Mouse (Mus musculus): ENCODE results near the gene Rpl41. TPM values are rescaled to one million over a fixed set of nuclear protein-coding genes. Genes with fewer than 3 reads are reported as not detected.
"Not testable (repeated sequence)": the region's sequence is repeated elsewhere in the genome, so short reads cannot be mapped to it uniquely, and the experiment has no call there.

The Rpl41 gene
- polyA plus RNA-seq, 1 experiment from 2014 or later, result 5,059 TPM

- Histone ChIP-seq H3K9me3 (ENCODE audit: control insufficient read depth, low read depth, low read length) (no peaks in the 10 kb centered on the region), H3K27ac (ENCODE audit: low read length) (no peak overlapping the region), H3K4me2 (replicated peaks; ENCODE audit: low read depth, low read length) (no peak overlapping the region), H3K27me3 (ENCODE audit: control insufficient read depth, insufficient read depth, low read length) (no peaks in the 10 kb centered on the region), H3K4me1 (ENCODE audit: control insufficient read depth, insufficient read depth, low read length) (no peaks in the 10 kb centered on the region), H3K4me3 (ENCODE audit: low read depth, low read length) (no peak overlapping the region), H3K36me3 (ENCODE audit: control insufficient read depth, insufficient read depth, low read length) (peaks cover 14% of the 10 kb centered on the region; the same call in 1 of the 2 replicates), H3K9ac (replicated peaks; ENCODE audit: low read depth, low read length) (no peak overlapping the region)
- no peak for ATAC-seq (ENCODE audit: insufficient number of reproducible peaks, insufficient read depth, low FRiP score, low read depth)
- 80% methylated on average over 4 of the region's 4 CpGs for whole genome bisulfite sequencing
Observed at GRCm38 (mm10) chr10:128515044-128515443, 34.1 kb downstream of the Rpl41 start.

GRCm38 (mm10) chr10:128511761-128512160, 37.3 kb downstream of the Rpl41 start:
- Histone ChIP-seq H3K4me1 (ENCODE audit: control insufficient read depth, insufficient read depth, low read length) (0 out of 2 replicates have a peak, but pooled peaks cover 2% of the 10 kb centered on the region), H3K4me3 (ENCODE audit: low read depth, low read length) (no peak overlapping the region), H3K9me3 (ENCODE audit: control insufficient read depth, low read depth, low read length) (no peaks in the 10 kb centered on the region), H3K27me3 (ENCODE audit: control insufficient read depth, insufficient read depth, low read length) (no peaks in the 10 kb centered on the region), H3K4me2 (replicated peaks; ENCODE audit: low read depth, low read length) (no peak overlapping the region), H3K27ac (ENCODE audit: low read length) (no peak overlapping the region), H3K36me3 (ENCODE audit: control insufficient read depth, insufficient read depth, low read length) (peaks cover 14% of the 10 kb centered on the region; the same call in 1 of the 2 replicates), H3K9ac (replicated peaks; ENCODE audit: low read depth, low read length) (no peak overlapping the region)
- no peak for ATAC-seq (ENCODE audit: insufficient number of reproducible peaks, insufficient read depth, low FRiP score, low read depth)
- WGBS, result 90% methylated on average over 12 of the region's 12 CpGs

DNA sequence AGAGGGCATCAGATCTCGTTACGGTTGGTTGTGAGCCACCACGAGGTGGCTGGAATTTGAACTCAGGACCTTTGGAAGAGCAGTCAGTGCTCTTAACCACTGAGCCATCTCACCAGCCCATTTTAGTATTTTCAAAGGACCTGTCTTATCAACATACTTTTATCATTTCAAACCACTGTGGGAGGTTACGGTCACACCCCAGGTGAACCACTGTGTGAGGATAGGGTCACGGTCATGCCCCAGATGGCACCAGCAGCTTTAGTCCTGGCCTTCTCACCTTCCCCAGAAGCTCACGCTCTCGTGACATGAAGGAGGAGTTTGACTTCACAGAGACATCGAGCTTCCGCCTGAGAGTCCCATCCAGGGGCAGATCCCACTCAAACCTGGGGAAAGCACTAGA, 37.9 kb downstream of the Rpl41 start:
- Histone ChIP-seq H3K4me3 (ENCODE audit: low read depth, low read length) (no peak overlapping the region), H3K9me3 (ENCODE audit: control insufficient read depth, low read depth, low read length) (no peaks in the 10 kb centered on the region), H3K9ac (replicated peaks; ENCODE audit: low read depth, low read length) (no peak overlapping the region), H3K4me2 (replicated peaks; ENCODE audit: low read depth, low read length) (no peak overlapping the region), H3K27ac (ENCODE audit: low read length) (no peak overlapping the region), H3K36me3 (ENCODE audit: control insufficient read depth, insufficient read depth, low read length) (peaks cover 13% of the 10 kb centered on the region; the same call in 1 of the 2 replicates), H3K4me1 (ENCODE audit: control insufficient read depth, insufficient read depth, low read length) (0 out of 2 replicates have a peak, but pooled peaks cover 2% of the 10 kb centered on the region), H3K27me3 (ENCODE audit: control insufficient read depth, insufficient read depth, low read length) (no peaks in the 10 kb centered on the region)
- WGBS, result 88% methylated on average over 9 of the region's 9 CpGs
- no peak for ATAC-seq (ENCODE audit: insufficient number of reproducible peaks, insufficient read depth, low FRiP score, low read depth)

DNA sequence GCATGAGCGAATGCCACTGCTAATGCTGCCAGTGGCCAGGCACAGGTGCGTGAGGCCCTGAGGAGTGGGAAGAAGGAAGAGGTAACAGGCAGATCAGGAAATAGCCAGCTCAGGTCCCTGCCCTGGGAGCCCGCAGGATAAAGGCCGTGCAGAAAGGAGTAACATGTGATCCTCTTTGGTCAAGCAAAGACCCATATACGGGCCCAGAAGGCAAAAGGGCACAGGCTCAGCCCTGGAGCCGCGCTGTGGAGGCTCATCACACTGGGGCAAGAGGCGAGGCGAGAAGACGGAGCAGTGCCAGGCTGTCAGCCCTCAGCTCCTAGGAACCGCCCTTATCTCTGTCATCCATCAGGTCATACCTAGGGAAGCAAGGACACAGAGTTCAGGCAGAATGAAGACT, 38.8 kb downstream of the Rpl41 start:
- Histone ChIP-seq H3K4me3 (ENCODE audit: low read depth, low read length) (no peak overlapping the region), H3K27me3 (ENCODE audit: control insufficient read depth, insufficient read depth, low read length) (no peaks in the 10 kb centered on the region), H3K9me3 (ENCODE audit: control insufficient read depth, low read depth, low read length) (no peaks in the 10 kb centered on the region), H3K4me1 (ENCODE audit: control insufficient read depth, insufficient read depth, low read length) (0 out of 2 replicates have a peak, but pooled peaks cover 2% of the 10 kb centered on the region), H3K36me3 (ENCODE audit: control insufficient read depth, insufficient read depth, low read length) (peaks cover 10% of the 10 kb centered on the region; the same call in 1 of the 2 replicates), H3K4me2 (replicated peaks; ENCODE audit: low read depth, low read length) (no peak overlapping the region), H3K27ac (ENCODE audit: low read length) (no peak overlapping the region), H3K9ac (replicated peaks; ENCODE audit: low read depth, low read length) (no peak overlapping the region)
- no peak for ATAC-seq (ENCODE audit: insufficient number of reproducible peaks, insufficient read depth, low FRiP score, low read depth)
- 86% methylated on average over 11 of the region's 11 CpGs for WGBS

DNA sequence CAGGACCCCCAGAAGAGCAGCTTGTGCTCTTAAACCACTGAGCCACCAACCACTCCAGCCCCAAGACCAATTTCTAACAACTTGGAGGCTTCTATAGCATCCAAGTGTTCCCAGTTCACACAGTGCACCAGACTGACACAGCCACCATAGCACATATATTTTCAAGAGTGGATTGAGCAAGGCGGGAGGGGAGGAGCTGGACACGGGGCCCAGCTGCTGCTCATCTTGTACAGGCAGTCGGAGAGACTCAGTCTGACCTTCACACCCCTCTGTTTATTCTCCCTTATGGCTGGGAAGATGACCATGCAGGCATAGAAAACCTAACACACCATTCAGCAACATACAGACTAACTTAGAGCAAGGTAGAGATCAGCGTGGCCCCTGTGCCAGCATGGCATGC, 39.3 kb downstream of the Rpl41 start:
- Histone ChIP-seq H3K9me3 (ENCODE audit: control insufficient read depth, low read depth, low read length) (no peaks in the 10 kb centered on the region), H3K9ac (replicated peaks; ENCODE audit: low read depth, low read length) (no peak overlapping the region), H3K27ac (ENCODE audit: low read length) (no peak overlapping the region), H3K4me2 (replicated peaks; ENCODE audit: low read depth, low read length) (no peak overlapping the region), H3K27me3 (ENCODE audit: control insufficient read depth, insufficient read depth, low read length) (no peaks in the 10 kb centered on the region), H3K4me1 (ENCODE audit: control insufficient read depth, insufficient read depth, low read length) (0 out of 2 replicates have a peak, but pooled peaks cover 2% of the 10 kb centered on the region), H3K4me3 (ENCODE audit: low read depth, low read length) (no peak overlapping the region), H3K36me3 (ENCODE audit: control insufficient read depth, insufficient read depth, low read length) (peaks cover 10% of the 10 kb centered on the region; the same call in 1 of the 2 replicates)
- WGBS, result 66% methylated on average over 4 of the region's 4 CpGs
- ATAC-seq (ENCODE audit: insufficient number of reproducible peaks, insufficient read depth, low FRiP score, low read depth), result no peak

DNA sequence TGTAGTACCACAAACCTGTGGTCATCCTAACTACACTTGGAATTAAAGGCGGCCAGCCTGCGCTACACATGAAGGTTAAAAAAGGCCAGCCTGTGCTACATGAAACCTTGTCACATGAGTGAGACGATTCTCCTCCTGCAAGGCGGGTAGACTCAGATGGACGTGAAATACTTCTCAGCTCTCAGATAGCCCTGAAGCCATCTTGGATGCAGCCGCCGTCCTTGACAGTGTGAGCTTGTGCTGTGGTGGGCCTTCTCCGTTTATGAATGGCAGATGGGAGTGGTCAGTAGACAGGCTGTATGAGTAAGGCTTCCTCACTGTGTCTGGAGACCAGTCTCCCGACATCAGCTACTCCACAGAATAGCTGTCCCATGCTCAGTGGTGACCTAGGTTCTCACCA, 39.9 kb downstream of the Rpl41 start:
- 85% methylated on average over 9 of the region's 9 CpGs for WGBS
- no peak for ATAC-seq (ENCODE audit: insufficient number of reproducible peaks, insufficient read depth, low FRiP score, low read depth)
- Histone ChIP-seq H3K27ac (ENCODE audit: low read length) (no peak overlapping the region), H3K9ac (replicated peaks; ENCODE audit: low read depth, low read length) (no peak overlapping the region), H3K27me3 (ENCODE audit: control insufficient read depth, insufficient read depth, low read length) (no peaks in the 10 kb centered on the region), H3K4me1 (ENCODE audit: control insufficient read depth, insufficient read depth, low read length) (0 out of 2 replicates have a peak, but pooled peaks cover 2% of the 10 kb centered on the region), H3K9me3 (ENCODE audit: control insufficient read depth, low read depth, low read length) (no peaks in the 10 kb centered on the region), H3K4me3 (ENCODE audit: low read depth, low read length) (no peak overlapping the region), H3K4me2 (replicated peaks; ENCODE audit: low read depth, low read length) (no peak overlapping the region), H3K36me3 (ENCODE audit: control insufficient read depth, insufficient read depth, low read length) (peaks cover 10% of the 10 kb centered on the region; the same call in 1 of the 2 replicates)

GRCm38 (mm10) chr10:128508260-128508659, 40.8 kb downstream of the Rpl41 start:
- Histone ChIP-seq H3K4me3 (ENCODE audit: low read depth, low read length) (no peak overlapping the region), H3K27me3 (ENCODE audit: control insufficient read depth, insufficient read depth, low read length) (no peaks in the 10 kb centered on the region), H3K4me1 (ENCODE audit: control insufficient read depth, insufficient read depth, low read length) (0 out of 2 replicates have a peak, but pooled peaks cover 2% of the 10 kb centered on the region), H3K4me2 (replicated peaks; ENCODE audit: low read depth, low read length) (no peak overlapping the region), H3K9me3 (ENCODE audit: control insufficient read depth, low read depth, low read length) (no peaks in the 10 kb centered on the region), H3K9ac (replicated peaks; ENCODE audit: low read depth, low read length) (no peak overlapping the region), H3K27ac (ENCODE audit: low read length) (peak overlapping the region; percentile 33; the same call in 1 of the 2 replicates), H3K36me3 (ENCODE audit: control insufficient read depth, insufficient read depth, low read length) (peaks cover 10% of the 10 kb centered on the region; the same call in 1 of the 2 replicates)
- no peak for ATAC-seq (ENCODE audit: insufficient number of reproducible peaks, insufficient read depth, low FRiP score, low read depth)
- 55% methylated on average over 9 of the region's 9 CpGs for WGBS

- H3K27me3 ChIP-seq (ENCODE audit: control insufficient read depth, insufficient read depth, low read length), result no peaks in the 10 kb centered on the region
- no peak overlapping the region for H3K9ac ChIP-seq (replicated peaks; ENCODE audit: low read depth, low read length)
- H3K4me2 ChIP-seq (replicated peaks; ENCODE audit: low read depth, low read length), result no peak overlapping the region
- peaks cover 7% of the 10 kb centered on the region; the same call in 1 of the 2 replicates for H3K36me3 ChIP-seq (ENCODE audit: control insufficient read depth, insufficient read depth, low read length)
- H3K4me1 ChIP-seq (ENCODE audit: control insufficient read depth, insufficient read depth, low read length), result 0 out of 2 replicates have a peak, but pooled peaks cover 2% of the 10 kb centered on the region
- no peak overlapping the region for H3K27ac ChIP-seq (ENCODE audit: low read length)
- ATAC-seq (ENCODE audit: insufficient number of reproducible peaks, insufficient read depth, low FRiP score, low read depth), result no peak
- no peak overlapping the region for H3K4me3 ChIP-seq (ENCODE audit: low read depth, low read length)
- no peaks in the 10 kb centered on the region for H3K9me3 ChIP-seq (ENCODE audit: control insufficient read depth, low read depth, low read length)
- 91% methylated on average over 14 of the region's 14 CpGs for WGBS
Observed at GRCm38 (mm10) chr10:128505974-128506373, 43.1 kb downstream of the Rpl41 start.

GRCm38 (mm10) chr10:128505371-128505667, 43.8 kb downstream of the Rpl41 start:
- H3K9me3 ChIP-seq (ENCODE audit: control insufficient read depth, low read depth, low read length); H3K27ac ChIP-seq (ENCODE audit: low read length); H3K9ac ChIP-seq (replicated peaks; ENCODE audit: low read depth, low read length); H3K4me2 ChIP-seq (replicated peaks; ENCODE audit: low read depth, low read length); H3K27me3 ChIP-seq (ENCODE audit: control insufficient read depth, insufficient read depth, low read length); H3K4me1 ChIP-seq (ENCODE audit: control insufficient read depth, insufficient read depth, low read length); ATAC-seq (ENCODE audit: insufficient number of reproducible peaks, insufficient read depth, low FRiP score, low read depth); H3K36me3 ChIP-seq (ENCODE audit: control insufficient read depth, insufficient read depth, low read length); H3K4me3 ChIP-seq (ENCODE audit: low read depth, low read length): not testable (repeated sequence)
- WGBS, result 85% methylated on average over 5 of the region's 5 CpGs
